In the genomic region with DNA sequence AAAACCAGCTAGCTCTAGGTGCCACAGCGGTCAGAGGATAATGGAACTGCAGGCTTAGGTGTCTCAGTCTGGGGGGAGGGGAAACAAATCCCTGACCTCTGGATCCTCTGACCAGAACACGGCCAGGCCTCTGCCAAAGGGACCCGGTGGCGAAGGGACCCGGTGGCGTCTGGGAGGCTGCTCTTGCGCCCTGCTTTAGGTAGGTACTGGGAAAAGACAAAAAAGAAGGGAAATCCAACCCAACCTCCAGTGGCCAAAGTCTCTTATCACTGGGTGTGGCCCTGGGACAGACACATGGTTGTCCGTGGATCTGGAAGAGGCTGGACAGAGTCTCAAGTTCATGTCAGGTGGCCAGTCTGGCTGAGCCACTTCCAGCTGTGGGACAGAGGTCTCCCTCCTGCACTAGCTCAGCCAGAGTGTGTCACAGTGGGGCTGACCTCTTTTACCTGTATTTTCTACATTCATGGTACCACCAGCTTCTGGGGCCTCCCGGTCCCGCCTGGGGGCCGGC, we compare ENCODE assay signal across 20 mouse cellular contexts. TPM values are rescaled to one million over a fixed set of nuclear protein-coding genes. Genes with fewer than 3 reads are reported as not detected.
DNase-seq lines count a peak whose midpoint lies in the region; ATAC-seq and TF ChIP-seq lines count a peak whose summit lies in the region.
"Had no signal": no experiment of that assay in that cellular context is flagged by ENCODE, and none has a peak within 500 bp of the region (broad histone marks: within the 10 kb centered on the region; RNA-seq: fewer than 3 reads in every experiment).

No protein-coding gene starts in this region.

- whole genome bisulfite sequencing in kidney, embryonic 14.5 days: 90% methylated on average over 11 of the region's 11 CpGs
- WGBS in liver, adult 2 months: 41% methylated on average over 11 of the region's 11 CpGs
- 85% methylated on average over 11 of the region's 11 CpGs for WGBS in intestine, postnatal 0 days
- WGBS in forebrain, embryonic 16.5 days: 92% methylated on average over 11 of the region's 11 CpGs

- H3K9me3 ChIP-seq in kidney, embryonic 14.5 days (ENCODE audit: control insufficient read depth, low read length): no peaks in the 10 kb centered on the region
- H3K9me3 ChIP-seq in intestine, postnatal 0 days (ENCODE audit: control insufficient read depth): no peaks in the 10 kb centered on the region
- no peaks in the 10 kb centered on the region for H3K9me3 ChIP-seq in forebrain, embryonic 16.5 days (ENCODE audit: control insufficient read depth, low read length)
- H3K9me3 ChIP-seq: embryonic facial prominence, embryonic 13.5 days; forebrain, embryonic 12.5 days; G1E; heart, embryonic 13.5 days; hindbrain, embryonic 15.5 days had no signal

- H3K27me3 ChIP-seq in kidney, embryonic 14.5 days (ENCODE audit: control insufficient read depth, insufficient read depth, low read length): no peaks in the 10 kb centered on the region
- H3K27me3 ChIP-seq in liver, adult 2 months (ENCODE audit: control insufficient read depth, insufficient read depth, low read length): no peaks in the 10 kb centered on the region
- H3K27me3 ChIP-seq in intestine, postnatal 0 days (replicated peaks; ENCODE audit: control insufficient read depth, insufficient read depth, low read length): no peaks in the 10 kb centered on the region
- H3K27me3 ChIP-seq in forebrain, embryonic 16.5 days (replicated peaks; ENCODE audit: control insufficient read depth, insufficient read depth, low read length): no peaks in the 10 kb centered on the region
- H3K27me3 ChIP-seq: embryonic facial prominence, embryonic 13.5 days; heart, embryonic 13.5 days; hindbrain, embryonic 15.5 days had no signal

- TF ChIP-seq CTCF in liver, adult 2 months (IDR thresholded peaks at IDR 0.05; ENCODE audit: low read depth, low read length): no peak
- no peak for TF ChIP-seq CTCF in intestine, postnatal 0 days (IDR thresholded peaks at IDR 0.05; ENCODE audit: low read depth)

- TF ChIP-seq POLR2A in liver, adult 2 months (IDR thresholded peaks at IDR 0.05; ENCODE audit: extremely low read depth, insufficient read depth, low read length): no peak

- peaks cover 11% of the 10 kb centered on the region for H3K36me3 ChIP-seq in kidney, embryonic 14.5 days (ENCODE audit: control insufficient read depth, insufficient read depth, low read length)
- peaks cover 3% of the 10 kb centered on the region; the same call in 1 of the 2 replicates for H3K36me3 ChIP-seq in liver, adult 2 months (ENCODE audit: control insufficient read depth, insufficient read depth, low read length)
- H3K36me3 ChIP-seq in intestine, postnatal 0 days (ENCODE audit: control insufficient read depth, insufficient read depth): peaks cover 40% of the 10 kb centered on the region
- no peaks in the 10 kb centered on the region for H3K36me3 ChIP-seq in forebrain, embryonic 16.5 days (ENCODE audit: control insufficient read depth, insufficient read depth)
- H3K36me3 ChIP-seq: forebrain, embryonic 12.5 days; G1E had no signal

- H3K9ac ChIP-seq in kidney, embryonic 14.5 days (ENCODE audit: low read depth, low read length): no peak overlapping the region
- H3K9ac ChIP-seq in liver, adult 2 months (ENCODE audit: low read depth, low read length): no peak overlapping the region
- no peak overlapping the region for H3K9ac ChIP-seq in intestine, postnatal 0 days (ENCODE audit: low read depth, low read length)
- H3K9ac ChIP-seq in forebrain, embryonic 16.5 days (replicated peaks; ENCODE audit: low read depth, low read length): no peak overlapping the region
- H3K9ac ChIP-seq: embryonic facial prominence, embryonic 13.5 days; forebrain, embryonic 12.5 days; forebrain, postnatal 0 days; heart, embryonic 13.5 days; hindbrain, embryonic 15.5 days had no signal

- no peak for ATAC-seq in kidney, embryonic 14.5 days (ENCODE audit: low FRiP score, low TSS enrichment)
- ATAC-seq in intestine, postnatal 0 days: peak; percentile 12; the same call in 1 of the 2 replicates
- no peak for ATAC-seq in forebrain, embryonic 16.5 days
- ATAC-seq: forebrain, postnatal 0 days had no signal

- no peak overlapping the region for H3K4me2 ChIP-seq in kidney, embryonic 14.5 days (replicated peaks; ENCODE audit: low read depth, low read length)
- H3K4me2 ChIP-seq in intestine, postnatal 0 days (replicated peaks; ENCODE audit: low read depth): no peak overlapping the region
- no peak overlapping the region for H3K4me2 ChIP-seq in forebrain, embryonic 16.5 days (ENCODE audit: low read length)
- H3K4me2 ChIP-seq: embryonic facial prominence, embryonic 13.5 days; forebrain, embryonic 12.5 days; heart, embryonic 13.5 days; hindbrain, embryonic 15.5 days had no signal

- peaks cover 11% of the 10 kb centered on the region; the same call in 1 of the 2 replicates for H3K4me1 ChIP-seq in kidney, embryonic 14.5 days (ENCODE audit: control insufficient read depth, insufficient read depth, low read length)
- H3K4me1 ChIP-seq in liver, adult 2 months (ENCODE audit: control insufficient read depth, insufficient read depth, low read length): peaks cover 18% of the 10 kb centered on the region
- peaks cover 35% of the 10 kb centered on the region for H3K4me1 ChIP-seq in brown adipose tissue, adult 24 weeks (ENCODE audit: control insufficient read depth, insufficient read depth, insufficient read length, low read length)
- H3K4me1 ChIP-seq in intestine, postnatal 0 days (replicated peaks; ENCODE audit: control insufficient read depth, insufficient read depth, low read length): no peaks in the 10 kb centered on the region
- no peaks in the 10 kb centered on the region for H3K4me1 ChIP-seq in forebrain, embryonic 16.5 days (replicated peaks; ENCODE audit: control insufficient read depth, insufficient read depth, low read length)
- H3K4me1 ChIP-seq: embryonic facial prominence, embryonic 13.5 days; forebrain, embryonic 12.5 days; hindbrain, embryonic 15.5 days had no signal

- DNase-seq in kidney, adult 9 months: peak; percentile 60
- peak; percentile 90 for DNase-seq in liver, adult 2 months (ENCODE audit: extremely low read depth, low read depth, low spot score)
- no peak for DNase-seq in liver
- DNase-seq: adrenal gland, postnatal 10 days; cerebellum, adult 11-12 months; cerebellum, adult 9-11 months; cerebellum, postnatal 36 days; forebrain, postnatal 0 days; gastrocnemius, postnatal 36 days; heart, adult 11 months; heart, postnatal 36 days had no signal

- H3K79me2 ChIP-seq in liver, adult 2 months (ENCODE audit: control insufficient read depth, insufficient read depth, low read length): peaks cover 15% of the 10 kb centered on the region

- H3K27ac ChIP-seq in kidney, embryonic 14.5 days (ENCODE audit: low read depth, low read length): no peak overlapping the region
- peak overlapping the region; percentile 23; the same call in 1 of the 2 replicates for H3K27ac ChIP-seq in liver, adult 2 months (replicated peaks; ENCODE audit: insufficient read depth, low read depth, low read length)
- H3K27ac ChIP-seq in brown adipose tissue, adult 24 weeks (replicated peaks; ENCODE audit: low read depth, low read length): 0 out of 2 replicates have a peak overlapping the region, but pooled peaks have one; percentile 0
- no peak overlapping the region for H3K27ac ChIP-seq in intestine, postnatal 0 days (ENCODE audit: low read depth, low read length)
- no peak overlapping the region for H3K27ac ChIP-seq in forebrain, embryonic 16.5 days (ENCODE audit: low read length)
- H3K27ac ChIP-seq: embryonic facial prominence, embryonic 13.5 days; forebrain, embryonic 12.5 days; heart, embryonic 13.5 days; hindbrain, embryonic 15.5 days had no signal

- H3K4me3 ChIP-seq in kidney, embryonic 14.5 days (ENCODE audit: low read length): no peak overlapping the region
- no peak overlapping the region for H3K4me3 ChIP-seq in liver, adult 2 months (ENCODE audit: insufficient read depth, low read depth, low read length)
- no peak overlapping the region for H3K4me3 ChIP-seq in brown adipose tissue, adult 24 weeks (ENCODE audit: insufficient read depth, low read depth, low read length)
- H3K4me3 ChIP-seq in intestine, postnatal 0 days (ENCODE audit: low read depth, low read length): no peak overlapping the region
- H3K4me3 ChIP-seq in forebrain, embryonic 16.5 days (replicated peaks; ENCODE audit: low read length): no peak overlapping the region
- H3K4me3 ChIP-seq: embryonic facial prominence, embryonic 13.5 days; forebrain, embryonic 12.5 days; heart, embryonic 13.5 days; hindbrain, embryonic 15.5 days had no signal

RNA-seq across cellular contexts. Expression of a gene that starts 47.8 kb away (rescaled TPM):
- polyA plus RNA-seq in kidney, embryonic 14.5 days (2014; fragmentation: Nextera tagmentation; extraction: Ambion mirVana): 18.2 and 32.4 TPM in 2 replicates
- total RNA-seq in liver, adult 2 months (2014; rRNA removed): 1.2 and 1.3 TPM in 2 replicates
- 2.5 and 3.2 TPM in 2 replicates for polyA plus RNA-seq in liver, adult 2 months (2012; rRNA removed)
- 4.7 and 6.2 TPM in 2 replicates for polyA plus RNA-seq in brown adipose tissue, adult 24 weeks (2012; ENCODE audit: insufficient read depth, insufficient read length, missing spikeins)
- 12.7 and 14.2 TPM in 2 replicates for polyA plus RNA-seq in intestine, postnatal 0 days (2015; fragmentation: Nextera tagmentation; extraction: Ambion mirVana)
- polyA plus RNA-seq in forebrain, embryonic 16.5 days (2015; fragmentation: Nextera tagmentation; extraction: Ambion mirVana): 47.3 and 49.9 TPM in 2 replicates

Comparison
In these comparisons a context has a peak if more than half of its experiments do, and no peak if none do; other contexts are left out.
1. H3K27ac ChIP-seq: peak in liver, adult 2 months (single experiment) and brown adipose tissue, adult 24 weeks (single experiment); none in kidney, embryonic 14.5 days (single experiment), intestine, postnatal 0 days (single experiment) and forebrain, embryonic 16.5 days (single experiment).